Mouse (Mus musculus): Measurements from ENCODE around the gene 6330409D20Rik.
A peak's percentile ranks its signal among the peaks of the same experiment; 100 is the strongest.

Gene 6330409D20Rik

GRCm38 (mm10) chr2:32757056-32757845 is 16.4 kb upstream of the 6330409D20Rik start, which contains the start of gene Tor2a:
TSS of gene Tor2a (plus strand) at chr2:32757234.
- peak; percentile 97 for DNase-seq (ENCODE audit: extremely low spot score, low spot score)

- no peak for DNase-seq (ENCODE audit: extremely low spot score, low spot score)
Observed at GRCm38 (mm10) chr2:32756674-32757055, 15.8 kb upstream of the 6330409D20Rik start.

GRCm38 (mm10) chr2:32752181-32752580 is 11.4 kb upstream of the 6330409D20Rik start:
- DNase-seq (ENCODE audit: extremely low spot score, low spot score), result no peak

- no peak for DNase-seq (ENCODE audit: extremely low spot score, low spot score)
Observed at GRCm38 (mm10) chr2:32751665-32752033, 10.8 kb upstream of the 6330409D20Rik start.

- DNase-seq (ENCODE audit: extremely low spot score, low spot score), result peak; percentile 86
Observed at GRCm38 (mm10) chr2:32750887-32751664, 10.3 kb upstream of the 6330409D20Rik start.

GRCm38 (mm10) chr2:32750199-32750598 is 9.4 kb upstream of the 6330409D20Rik start:
- DNase-seq (ENCODE audit: extremely low spot score, low spot score), result no peak

GRCm38 (mm10) chr2:32749082-32749481 is 8.3 kb upstream of the 6330409D20Rik start:
- no peak for DNase-seq (ENCODE audit: extremely low spot score, low spot score)

GRCm38 (mm10) chr2:32744272-32744982 is 3.6 kb upstream of the 6330409D20Rik start:
- no peak for DNase-seq (ENCODE audit: extremely low spot score, low spot score)

GRCm38 (mm10) chr2:32742173-32742531 is 1.3 kb upstream of the 6330409D20Rik start:
- peak; percentile 79 for DNase-seq (ENCODE audit: extremely low spot score, low spot score)

GRCm38 (mm10) chr2:32741273-32742172 is 707 bp upstream of the 6330409D20Rik start:
- DNase-seq (ENCODE audit: extremely low spot score, low spot score), result peak; percentile 70

GRCm38 (mm10) chr2:32739311-32739710 is 1.5 kb downstream of the 6330409D20Rik start:
- DNase-seq (ENCODE audit: extremely low spot score, low spot score), result no peak

- DNase-seq (ENCODE audit: extremely low spot score, low spot score), result no peak
Observed at GRCm38 (mm10) chr2:32737008-32737407, 3.8 kb downstream of the 6330409D20Rik start.

- DNase-seq (ENCODE audit: extremely low spot score, low spot score), result no peak
Observed at GRCm38 (mm10) chr2:32736306-32736829, 4.4 kb downstream of the 6330409D20Rik start.

- no peak for DNase-seq (ENCODE audit: extremely low spot score, low spot score)
Observed at GRCm38 (mm10) chr2:32734933-32735332, 5.9 kb downstream of the 6330409D20Rik start.

GRCm38 (mm10) chr2:32734480-32734879 is 6.3 kb downstream of the 6330409D20Rik start:
- DNase-seq (ENCODE audit: extremely low spot score, low spot score), result no peak

- no peak for DNase-seq (ENCODE audit: extremely low spot score, low spot score)
Observed at GRCm38 (mm10) chr2:32732695-32733094, 8.1 kb downstream of the 6330409D20Rik start.

- DNase-seq (ENCODE audit: extremely low spot score, low spot score), result no peak
Observed at GRCm38 (mm10) chr2:32731911-32732310, 8.9 kb downstream of the 6330409D20Rik start.

GRCm38 (mm10) chr2:32730854-32731253 is 10.0 kb downstream of the 6330409D20Rik start:
- peak; percentile 72 for DNase-seq (ENCODE audit: extremely low spot score, low spot score)

GRCm38 (mm10) chr2:32729547-32729946 is 11.3 kb downstream of the 6330409D20Rik start:
- DNase-seq (ENCODE audit: extremely low spot score, low spot score), result no peak

- DNase-seq (ENCODE audit: extremely low spot score, low spot score), result no peak
Observed at GRCm38 (mm10) chr2:32728463-32728862, 12.4 kb downstream of the 6330409D20Rik start.

GRCm38 (mm10) chr2:32727435-32727834 is 13.4 kb downstream of the 6330409D20Rik start:
- peak; percentile 88 for DNase-seq (ENCODE audit: extremely low spot score, low spot score)

All from neural tube, embryonic 10.5 days (tissue).